Mouse (Mus musculus) liver, postnatal 0 days (tissue): ENCODE measurements around the gene Slc4a4.

Experiments used
- CTCF ChIP-seq: sonication (generic); IDR thresholded peaks from 2 replicates; pipeline ENCODE4 v1.5.1; 2016; ENCODE audit warnings: antibody characterized with exemption, low read depth
- EP300 ChIP-seq: IDR thresholded peaks from 2 replicates; pipeline ENCODE4 v1.6.1; 2016; ENCODE audit warnings: antibody characterized with exemption, low read depth, mild to moderate bottlenecking

- no peak for TF ChIP-seq CTCF
- no peak for TF ChIP-seq EP300
Observed at GRCm38 (mm10) chr5:89229606-89230005, 343.0 kb downstream of the Slc4a4 start.
